Mouse (Mus musculus): ENCODE data around the gene Cnot6l. TPM values are rescaled to one million over a fixed set of nuclear protein-coding genes. Genes with fewer than 3 reads are reported as not detected.

Cnot6l gene
- polyA plus RNA-seq, 2 experiments from 2014 or later: 77.2 to 84.4 TPM

Other genes starting within 250 kb of the Cnot6l start
- gene Cxcl13, start 207.2 kb downstream of the Cnot6l start, polyA plus RNA-seq (2017; shearing (Covaris generic)): under 1 TPM in 1 of 2 experiments, not detected in 1; 0.45 TPM
- 10 to 100 TPM; 17.4 to 20.5 TPM for gene Mrpl1, start 45.3 kb upstream of the Cnot6l start, polyA plus RNA-seq (2017; shearing (Covaris generic))
- gene Fras1, start 209.8 kb upstream of the Cnot6l start, polyA plus RNA-seq (2017; shearing (Covaris generic)): under 1 TPM in 1 of 2 experiments, not detected in 1; 0.22 TPM